Mouse (Mus musculus) ES-Bruce4 (cell line): ENCODE measurements around the gene Tex2.

Experiments used
- CTCF ChIP-seq: IDR thresholded peaks from one replicate; pipeline ENCODE4 v1.8.1; 2011; ENCODE audit warnings: low read depth, low read length
- EP300 ChIP-seq: IDR thresholded peaks from 2 replicates; pipeline ENCODE4 v1.6.1; 2011; ENCODE audit warnings: low read depth, low read length; ENCODE audit not compliant: insufficient read depth
- POLR2A ChIP-seq: IDR thresholded peaks from one replicate; pipeline ENCODE4 v1.8.1; 2011; ENCODE audit warnings: low read length; ENCODE audit not compliant: insufficient read depth

DNA sequence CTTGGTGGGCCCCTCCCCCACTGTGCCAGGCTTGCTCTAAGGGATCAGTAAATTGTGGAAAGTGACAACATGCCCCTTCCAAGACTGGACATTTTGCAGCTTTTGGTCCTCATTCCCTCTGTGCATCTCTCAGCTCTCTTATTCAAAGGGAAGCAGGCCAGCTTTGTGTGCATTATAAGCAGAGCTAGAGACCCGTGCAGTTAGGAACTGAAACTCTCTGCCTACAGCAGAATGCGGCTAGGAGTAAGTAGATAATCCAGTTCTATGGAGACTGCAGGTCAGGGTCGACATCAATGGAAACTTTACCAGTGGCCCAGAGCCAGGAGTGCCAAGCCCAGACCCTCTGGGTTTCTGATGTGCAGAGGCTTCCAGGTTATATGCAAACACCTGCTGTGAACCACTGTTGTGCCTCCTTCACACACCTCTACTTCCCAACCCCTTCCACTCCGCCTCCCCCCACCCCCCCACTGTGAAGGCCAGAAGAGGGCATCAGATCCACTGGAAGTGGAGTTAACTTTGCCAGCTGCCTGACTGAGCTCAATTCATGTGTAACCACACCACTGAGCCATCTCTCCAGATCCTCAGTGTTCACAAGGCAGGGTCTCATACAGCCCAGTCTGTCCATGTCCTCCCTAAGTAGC, 114.4 kb downstream of the Tex2 start:
- TF ChIP-seq CTCF (no peak), POLR2A (no peak), EP300 (no peak)
